Mouse (Mus musculus) MEL (cell line): Measurements from ENCODE around the gene Mrpl24. TPM values are rescaled to one million over a fixed set of nuclear protein-coding genes. Genes with fewer than 3 reads are reported as not detected.
A peak's percentile ranks its signal among the peaks of the same experiment; 100 is the strongest.

Experiments used
- DNase-seq: peaks from one replicate; pipeline ENCODE4 v3.0.0; 2011; ENCODE audit warnings: low read depth, low spot score
- H3K27ac ChIP-seq: 2 replicates; pipeline ENCODE4 v1.5.1; 2012; ENCODE audit warnings: low read depth, mild to moderate bottlenecking, control low read depth, low read length, moderate library complexity; ENCODE audit not compliant: control insufficient read depth
- H3K27me3 ChIP-seq, 2 experiments: fragments of 150-350 bp in 1 of 2; sonication (generic) in 1 of 2; 2 replicates each; pipeline ENCODE4 v1.6.1; 2012; ENCODE audit warnings: low read length in 2 of 2, mild to moderate bottlenecking in 2 of 2, improper control_type of control experiment in 1 of 2, moderate library complexity in 1 of 2; ENCODE audit not compliant: insufficient read depth in 2 of 2, control insufficient read depth in 1 of 2
- H3K36me3 ChIP-seq, 2 experiments: 2 replicates each; pipeline ENCODE4 v1.6.1; 2012 to 2014; ENCODE audit warnings: low read length in 2 of 2, improper control_type of control experiment in 1 of 2, inconsistent platforms in 1 of 2, mild to moderate bottlenecking in 1 of 2; ENCODE audit not compliant: insufficient read depth in 2 of 2, control insufficient read depth in 1 of 2
- H3K4me1 ChIP-seq, 2 experiments: fragments of 150-350 bp in 1 of 2; sonication (generic) in 1 of 2; 2 replicates each; pipeline ENCODE4 v1.6.1; 2012; ENCODE audit warnings: low read length in 2 of 2, improper control_type of control experiment in 1 of 2, mild to moderate bottlenecking in 1 of 2; ENCODE audit not compliant: insufficient read depth in 2 of 2, control insufficient read depth in 1 of 2
- H3K4me3 ChIP-seq, 2 experiments: fragments of 150-350 bp in 1 of 2; sonication (generic) in 1 of 2; 2 replicates each; pipeline ENCODE4 v1.5.1; 2012; ENCODE audit warnings: low read depth in 2 of 2, low read length in 2 of 2, mild to moderate bottlenecking in 2 of 2, moderate library complexity in 2 of 2, control low read depth in 1 of 2, improper control_type of control experiment in 1 of 2; ENCODE audit not compliant: control insufficient read depth in 1 of 2, insufficient read depth in 1 of 2
- H3K79me2 ChIP-seq: 2 replicates; pipeline ENCODE4 v1.6.1; 2012; ENCODE audit warnings: mild to moderate bottlenecking, low read length, moderate library complexity; ENCODE audit not compliant: control insufficient read depth, poor library complexity, insufficient read depth
- H3K9ac ChIP-seq: 2 replicates; pipeline ENCODE4 v1.6.1; 2012; ENCODE audit warnings: low read depth, mild to moderate bottlenecking, control low read depth, low read length, moderate library complexity; ENCODE audit not compliant: control insufficient read depth, poor library complexity, severe bottlenecking
- H3K9me3 ChIP-seq: fragments of 150-350 bp; sonication (generic); replicated peaks from 2 replicates; pipeline ENCODE4 v1.6.1; 2012; ENCODE audit warnings: mild to moderate bottlenecking, low read length, improper control_type of control experiment, moderate library complexity; ENCODE audit not compliant: insufficient read depth
- BHLHE40 ChIP-seq: IDR thresholded peaks from 2 replicates; pipeline ENCODE4 v1.6.1; 2012; ENCODE audit warnings: low read depth, mild to moderate bottlenecking, inconsistent platforms, low read length, improper control_type of control experiment, borderline replicate concordance
- CHD2 ChIP-seq: IDR thresholded peaks from 2 replicates; pipeline ENCODE4 v1.6.1; 2011; ENCODE audit warnings: low read length, improper control_type of control experiment
- CTCF ChIP-seq, 3 experiments: IDR thresholded peaks in 2 of 3; conservative IDR thresholded peaks in 1 of 3; 2 replicates each; pipeline ENCODE4 v1.5.1; 2011 to 2012; ENCODE audit warnings: low read length in 3 of 3, low read depth in 2 of 3, mild to moderate bottlenecking in 2 of 3, improper control_type of control experiment in 1 of 3, inconsistent platforms in 1 of 3, mixed read lengths in 1 of 3, moderate library complexity in 1 of 3; ENCODE audit not compliant: control insufficient read depth in 1 of 3, insufficient read depth in 1 of 3, poor library complexity in 1 of 3, severe bottlenecking in 1 of 3
- E2F4 ChIP-seq: IDR thresholded peaks from 2 replicates; pipeline ENCODE4 v1.6.1; 2011; ENCODE audit warnings: low read depth, low read length, improper control_type of control experiment, borderline replicate concordance
- ELF1 ChIP-seq: IDR thresholded peaks from 2 replicates; pipeline ENCODE4 v1.6.1; 2014; ENCODE audit warnings: low read depth, mild to moderate bottlenecking, inconsistent platforms, low read length, improper control_type of control experiment, moderate library complexity
- EP300 ChIP-seq, 2 experiments: IDR thresholded peaks; 2 replicates each; pipeline ENCODE4 v1.6.1; 2011; ENCODE audit warnings: improper control_type of control experiment in 2 of 2, low read length in 2 of 2, low read depth in 1 of 2, mild to moderate bottlenecking in 1 of 2
- ETS1 ChIP-seq: IDR thresholded peaks from 2 replicates; pipeline ENCODE4 v1.6.1; 2012; ENCODE audit warnings: low read depth, mild to moderate bottlenecking, inconsistent platforms, low read length, improper control_type of control experiment, moderate library complexity
- GABPA ChIP-seq: IDR thresholded peaks from 2 replicates; pipeline ENCODE4 v1.6.1; 2012; ENCODE audit warnings: low read depth, mild to moderate bottlenecking, inconsistent platforms, low read length, improper control_type of control experiment, moderate library complexity
- HCFC1 ChIP-seq: IDR thresholded peaks from 2 replicates; pipeline ENCODE4 v1.6.1; 2012; ENCODE audit warnings: low read depth, mild to moderate bottlenecking, inconsistent platforms, low read length, improper control_type of control experiment, moderate library complexity
- JUND ChIP-seq: IDR thresholded peaks from 2 replicates; pipeline ENCODE4 v1.6.1; 2011; ENCODE audit warnings: low read depth, mild to moderate bottlenecking, improper control_type of control experiment, low read length
- KAT2A ChIP-seq: conservative IDR thresholded peaks from 2 replicates; pipeline ENCODE4 v1.6.1; 2012; ENCODE audit warnings: low read depth, low read length, improper control_type of control experiment, inconsistent platforms
- MAX ChIP-seq: IDR thresholded peaks from 2 replicates; pipeline ENCODE4 v1.6.1; 2011; ENCODE audit warnings: low read length, improper control_type of control experiment
- MAZ ChIP-seq: IDR thresholded peaks from 2 replicates; pipeline ENCODE4 v1.6.1; 2012; ENCODE audit warnings: low read depth, mild to moderate bottlenecking, inconsistent platforms, low read length, improper control_type of control experiment
- MXI1 ChIP-seq: IDR thresholded peaks from 2 replicates; pipeline ENCODE4 v1.6.1; 2011; ENCODE audit warnings: mild to moderate bottlenecking, low read depth, low read length, improper control_type of control experiment
- MYC ChIP-seq: IDR thresholded peaks from 2 replicates; pipeline ENCODE4 v1.6.1; 2011; ENCODE audit warnings: low read depth, mild to moderate bottlenecking, low read length, improper control_type of control experiment, moderate library complexity
- NELFE ChIP-seq: IDR thresholded peaks from 2 replicates; pipeline ENCODE4 v1.6.1; 2011; ENCODE audit warnings: low read depth, low read length, improper control_type of control experiment
- NRF1 ChIP-seq: IDR thresholded peaks from 2 replicates; pipeline ENCODE4 v1.6.1; 2014; ENCODE audit warnings: low read depth, mild to moderate bottlenecking, inconsistent platforms, low read length, improper control_type of control experiment, moderate library complexity; ENCODE audit not compliant: poor library complexity, insufficient read depth, severe bottlenecking
- POLR2A ChIP-seq, 2 experiments: IDR thresholded peaks; 2 replicates each; pipeline ENCODE4 v1.6.1; 2011 to 2012; ENCODE audit warnings: low read length in 2 of 2, mild to moderate bottlenecking in 2 of 2, control low read depth in 1 of 2, improper control_type of control experiment in 1 of 2, low read depth in 1 of 2, moderate library complexity in 1 of 2; ENCODE audit not compliant: control insufficient read depth in 1 of 2, insufficient read depth in 1 of 2, poor library complexity in 1 of 2
- POLR2AphosphoS2 ChIP-seq: IDR thresholded peaks from 2 replicates; pipeline ENCODE4 v1.6.1; 2011; ENCODE audit warnings: low read length, improper control_type of control experiment
- POLR2AphosphoS5 ChIP-seq: IDR thresholded peaks from 2 replicates; pipeline ENCODE4 v1.6.1; 2012; ENCODE audit warnings: low read depth, borderline replicate concordance, mild to moderate bottlenecking, inconsistent platforms, low read length, moderate library complexity, mixed read lengths
- RAD21 ChIP-seq: IDR thresholded peaks from 2 replicates; pipeline ENCODE4 v1.6.1; 2011; ENCODE audit warnings: mild to moderate bottlenecking, low read depth, low read length, improper control_type of control experiment
- SIN3A ChIP-seq: IDR thresholded peaks from 2 replicates; pipeline ENCODE4 v1.6.1; 2012; ENCODE audit warnings: low read length, improper control_type of control experiment, inconsistent platforms
- SMC3 ChIP-seq: IDR thresholded peaks from 2 replicates; pipeline ENCODE4 v1.6.1; 2011; ENCODE audit warnings: low read depth, low read length, improper control_type of control experiment
- TBP ChIP-seq: IDR thresholded peaks from 2 replicates; pipeline ENCODE4 v1.8.0; 2011; ENCODE audit warnings: low read depth, low read length, improper control_type of control experiment
- USF2 ChIP-seq, 2 experiments: IDR thresholded peaks; 2 replicates each; pipeline ENCODE4 v1.6.1; 2011 to 2012; ENCODE audit warnings: improper control_type of control experiment in 2 of 2, low read length in 2 of 2, borderline replicate concordance in 1 of 2, inconsistent platforms in 1 of 2, low read depth in 1 of 2, mild to moderate bottlenecking in 1 of 2; ENCODE audit not compliant: insufficient read depth in 1 of 2
- ZC3H11A ChIP-seq: IDR thresholded peaks from 2 replicates; pipeline ENCODE4 v1.6.1; 2012; ENCODE audit warnings: low read depth, mild to moderate bottlenecking, inconsistent platforms, low read length, improper control_type of control experiment
- ZKSCAN1 ChIP-seq: IDR thresholded peaks from 2 replicates; pipeline ENCODE4 v1.6.1; 2012; ENCODE audit warnings: low read depth, mild to moderate bottlenecking, inconsistent platforms, low read length, improper control_type of control experiment, moderate library complexity
- ZMIZ1 ChIP-seq: IDR thresholded peaks from 2 replicates; pipeline ENCODE4 v1.6.1; 2012; ENCODE audit warnings: low read depth, mild to moderate bottlenecking, inconsistent platforms, low read length, improper control_type of control experiment, moderate library complexity
- polyA plus RNA-seq, 2 experiments: library from polyadenylated mRNA; stranded (reverse) in 1 of 2; unstranded in 1 of 2; fragments of >175 nt in 1 of 2; fragments of >200 nt in 1 of 2; gene quantifications; 2 replicates each; pipeline versions ENCODE4 v1.2.1 to v1.2.4; 2012; ENCODE audit warnings: low replicate concordance in 2 of 2, low read depth in 1 of 2; ENCODE audit not compliant: insufficient read length in 2 of 2, insufficient read depth in 1 of 2, missing spikeins in 1 of 2
- total RNA-seq: library from RNA; depleted of rRNA; stranded (reverse); fragments of 300-350 nt; gene quantifications from 2 replicates; pipeline ENCODE4 v1.2.3, GENCODE M21; 2012

Gene Mrpl24
- total and polyA plus RNA-seq, 3 experiments = 59.5 to 77.3 TPM; not detected in 1

GRCm38 (mm10) chr3:87935776-87936175 is 16.5 kb downstream of the Mrpl24 start:
- H3K27ac ChIP-seq = no peak overlapping the region
- no peaks in the 10 kb centered on the region for H3K27me3 ChIP-seq
- no peak overlapping the region for H3K9ac ChIP-seq
- H3K4me3 ChIP-seq = no peak overlapping the region
- no peak for TF ChIP-seq ETS1
- peak; percentile 89 to 94 (median 91) for TF ChIP-seq CTCF (IDR thresholded peaks at IDR 0.05 in 2 of 3, conservative IDR thresholded peaks at IDR 0.05 in 1 of 3; ENCODE audit: control insufficient read depth in 1 of 3, insufficient read depth in 1 of 3, low read depth in 2 of 3, low read length in 3 of 3, poor library complexity in 1 of 3, severe bottlenecking in 1 of 3)
- TF ChIP-seq RAD21 = peak; percentile 53
- TF ChIP-seq SMC3 = peak; percentile 71
- TF ChIP-seq MAZ = 0 out of 2 replicates have a peak, but pooled peaks have one; percentile 30
- 0 out of 2 replicates have a peak, but pooled peaks have one; percentile 12 for TF ChIP-seq POLR2AphosphoS2
- TF ChIP-seq ZC3H11A = peak; percentile 46
- no peak for TF ChIP-seq TBP
- no peak for TF ChIP-seq MXI1
- peaks cover 29 to 41% of the 10 kb centered on the region in 2 experiments for H3K36me3 ChIP-seq
- peaks cover 50% of the 10 kb centered on the region for H3K79me2 ChIP-seq
- peak; percentile 76 for DNase-seq
- H3K9me3 ChIP-seq = no peaks in the 10 kb centered on the region
- peaks cover 0 to 16% of the 10 kb centered on the region in 2 experiments; a peak in 3 of 4 replicates for H3K4me1 ChIP-seq

- TF ChIP-seq JUND (no peak), TBP (no peak), GABPA (no peak), KAT2A (no peak), USF2 (IDR thresholded peaks at IDR 0.05; ENCODE audit: borderline replicate concordance in 1 of 2, insufficient read depth in 1 of 2, low read depth in 1 of 2, low read length in 2 of 2) (no peak), ZKSCAN1 (no peak), ELF1 (no peak)
- H3K79me2 ChIP-seq = peaks cover 14% of the 10 kb centered on the region
- DNase-seq = no peak
- no peaks in the 10 kb centered on the region for H3K27me3 ChIP-seq
- no peak overlapping the region for H3K9ac ChIP-seq
- no peak overlapping the region for H3K4me3 ChIP-seq
- H3K27ac ChIP-seq = no peak overlapping the region
- H3K9me3 ChIP-seq = no peaks in the 10 kb centered on the region
- peaks cover 0 to 42% of the 10 kb centered on the region in 2 experiments; a peak in 3 of 4 replicates for H3K36me3 ChIP-seq
- H3K4me1 ChIP-seq = no peaks in the 10 kb centered on the region; a peak in 1 of 4 replicates
These were observed 21.3 kb downstream of the Mrpl24 start for GRCm38 (mm10) chr3:87940611-87941010.

DNA sequence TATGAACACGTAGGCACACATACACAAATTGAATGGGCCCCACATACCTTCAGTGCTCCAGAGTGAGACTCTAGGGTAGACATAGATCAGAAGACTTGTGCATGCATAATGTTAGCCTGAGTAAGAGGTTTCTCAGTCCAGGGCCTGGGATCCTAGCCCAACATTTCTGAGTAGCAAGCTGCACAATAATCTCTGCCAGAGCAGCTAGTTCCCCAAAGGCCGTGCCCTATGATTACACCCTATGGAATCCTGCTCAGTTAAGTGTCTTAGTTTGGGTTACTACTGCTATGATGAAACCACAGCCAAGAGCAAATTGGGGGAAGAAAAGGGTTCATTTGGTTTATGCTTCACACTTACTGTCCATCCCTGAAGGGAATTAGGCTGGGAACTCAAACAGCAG is 23.2 kb downstream of the Mrpl24 start:
- Histone ChIP-seq H3K9me3 (no peaks in the 10 kb centered on the region), H3K4me3 (no peak overlapping the region), H3K27me3 (no peaks in the 10 kb centered on the region), H3K9ac (no peak overlapping the region), H3K4me1 (no peaks in the 10 kb centered on the region; a peak in 1 of 4 replicates), H3K27ac (no peak overlapping the region), H3K79me2 (peaks cover under 1% of the 10 kb centered on the region; the same call in 1 of the 2 replicates), H3K36me3 (peaks cover 0 to 31% of the 10 kb centered on the region in 2 experiments; a peak in 2 of 4 replicates)
- no peak for DNase-seq
- TF ChIP-seq NRF1 (no peak), POLR2AphosphoS5 (no peak), MAX (no peak), SMC3 (no peak), HCFC1 (no peak), TBP (no peak), BHLHE40 (no peak), SIN3A (no peak), EP300 (IDR thresholded peaks at IDR 0.05; ENCODE audit: low read depth in 1 of 2, low read length in 2 of 2) (no peak), ZMIZ1 (no peak), CHD2 (no peak), MYC (no peak), POLR2A (IDR thresholded peaks at IDR 0.05; ENCODE audit: control insufficient read depth in 1 of 2, insufficient read depth in 1 of 2, low read depth in 1 of 2, low read length in 2 of 2, poor library complexity in 1 of 2) (no peak), NELFE (no peak), E2F4 (no peak)
